Comparison of ENCODE assay signal across 7 mouse cellular contexts in genomic region chr10:80627685-80628084, GRCm38 (mm10). TPM values are rescaled to one million over a fixed set of nuclear protein-coding genes. Genes with fewer than 3 reads are reported as not detected.
DNase-seq lines count a peak whose midpoint lies in the region; ATAC-seq and TF ChIP-seq lines count a peak whose summit lies in the region.

No protein-coding gene starts in this region.

- peak overlapping the region; percentile 62 for H3K4me3 ChIP-seq in testis, adult 2 months (ENCODE audit: control insufficient read depth, low read depth, low read length)

- H3K4me1 ChIP-seq in testis, adult 2 months (ENCODE audit: control insufficient read depth, insufficient read depth, low read length), result peaks cover 14% of the 10 kb centered on the region

- H3K27ac ChIP-seq in testis, adult 2 months (ENCODE audit: control insufficient read depth, insufficient read depth, low read depth, low read length), result peak overlapping the region; percentile 41; the same call in 1 of the 2 replicates

- TF ChIP-seq CTCF in testis, adult 2 months (IDR thresholded peaks at IDR 0.05; ENCODE audit: control insufficient read depth, insufficient read depth, insufficient replicate concordance, low read depth, low read length), result no peak

- DNase-seq in lung, postnatal 10 days, result peak; percentile 65
- DNase-seq in lung, postnatal 36 days, result no peak
- peak; percentile 26 for DNase-seq in heart, adult 8-10 months (ENCODE audit: low spot score)
- peak; percentile 70 for DNase-seq in kidney, postnatal 14 days
- no peak for DNase-seq in Muller cell, postnatal 12 days (ENCODE audit: inconsistent ontology term)

- ATAC-seq in megakaryocyte-erythroid progenitor cell, adult 5-6 weeks (replicated peaks; ENCODE audit: low FRiP score, low TSS enrichment, poor library complexity, severe bottlenecking), result no peak

- H3K27me3 ChIP-seq in testis, adult 2 months (ENCODE audit: control insufficient read depth, insufficient read depth, low read length), result no peaks in the 10 kb centered on the region

- no peaks in the 10 kb centered on the region for H3K36me3 ChIP-seq in testis, adult 2 months (ENCODE audit: control insufficient read depth, insufficient read depth, low read length)

- TF ChIP-seq POLR2A in testis, adult 2 months (IDR thresholded peaks at IDR 0.05; ENCODE audit: control insufficient read depth, low read depth, low read length), result no peak

RNA-seq across cellular contexts. Expression of gene Csnk1g2, which starts 5.0 kb away (rescaled TPM):
- total RNA-seq in heart, adult 8-10 months (2022), result 100 to 1,000 TPM; 119 to 132 (median 122) TPM
- 1,079 and 1,184 TPM in 2 replicates for polyA plus RNA-seq in testis, adult 2 months (2012; rRNA removed)
- total RNA-seq in megakaryocyte-erythroid progenitor cell, adult 5-6 weeks (2014; fragmentation: Nextera tagmentation), result 70.2 and 93.3 TPM in 2 replicates
- total RNA-seq in megakaryocyte-erythroid progenitor cell, adult 5-6 weeks (2017), result 117 and 120 TPM in 2 replicates

RNA-seq across cellular contexts. Expression of gene Gm49322, which starts 21.9 kb away (rescaled TPM):
- under 1 TPM; 0.17 to 0.57 (median 0.30) TPM for total RNA-seq in heart, adult 8-10 months (2022)
- polyA plus RNA-seq in testis, adult 2 months (2012; rRNA removed), result 1.9 and 2.1 TPM in 2 replicates
- 0.68 and 1.6 TPM in 2 replicates for total RNA-seq in megakaryocyte-erythroid progenitor cell, adult 5-6 weeks (2014; fragmentation: Nextera tagmentation)
- total RNA-seq in megakaryocyte-erythroid progenitor cell, adult 5-6 weeks (2017), result 0.08 and 0.42 TPM in 2 replicates

RNA-seq across cellular contexts. Expression of gene Adat3, which starts 25.0 kb away (rescaled TPM):
- under 1 TPM; 0.44 to 0.81 (median 0.73) TPM for total RNA-seq in heart, adult 8-10 months (2022)
- 46.6 and 56.1 TPM in 2 replicates for polyA plus RNA-seq in testis, adult 2 months (2012; rRNA removed)
- 2.7 and 9.1 TPM in 2 replicates for total RNA-seq in megakaryocyte-erythroid progenitor cell, adult 5-6 weeks (2014; fragmentation: Nextera tagmentation)
- 11.0 TPM in 1 of 2 replicates, not detected in the other for total RNA-seq in megakaryocyte-erythroid progenitor cell, adult 5-6 weeks (2017)

RNA-seq across cellular contexts. Expression of gene Scamp4, which starts 25.0 kb away (rescaled TPM):
- total RNA-seq in heart, adult 8-10 months (2022), result 10 to 100 TPM; 20.0 to 25.2 (median 21.9) TPM
- 58.8 and 61.6 TPM in 2 replicates for polyA plus RNA-seq in testis, adult 2 months (2012; rRNA removed)
- 56.1 and 71.8 TPM in 2 replicates for total RNA-seq in megakaryocyte-erythroid progenitor cell, adult 5-6 weeks (2014; fragmentation: Nextera tagmentation)
- total RNA-seq in megakaryocyte-erythroid progenitor cell, adult 5-6 weeks (2017), result 12.7 and 23.3 TPM in 2 replicates

RNA-seq across cellular contexts. Expression of gene Btbd2, which starts 29.2 kb away (rescaled TPM):
- total RNA-seq in heart, adult 8-10 months (2022), result 10 to 100 TPM; 44.0 to 52.5 (median 48.5) TPM
- polyA plus RNA-seq in testis, adult 2 months (2012; rRNA removed), result 18.9 and 20.5 TPM in 2 replicates
- 27.4 and 32.0 TPM in 2 replicates for total RNA-seq in megakaryocyte-erythroid progenitor cell, adult 5-6 weeks (2014; fragmentation: Nextera tagmentation)
- 11.8 and 14.8 TPM in 2 replicates for total RNA-seq in megakaryocyte-erythroid progenitor cell, adult 5-6 weeks (2017)

Comparison
In these comparisons a context has a peak if more than half of its experiments do, and no peak if none do; other contexts are left out.
1. DNase-seq: peak in lung, postnatal 10 days (single experiment), heart, adult 8-10 months (single experiment) and kidney, postnatal 14 days (single experiment); none in lung, postnatal 36 days (single experiment) and Muller cell, postnatal 12 days (single experiment).